Comparison of ENCODE assay signal across 15 mouse cellular contexts in genomic region chr5:133838286-133838685, GRCm38 (mm10).
"Had no signal": no experiment of that assay in that cellular context is flagged by ENCODE, and none has a peak within 500 bp of the region (broad histone marks: within the 10 kb centered on the region; RNA-seq: fewer than 3 reads in every experiment).

No protein-coding gene starts in this region.

- H3K4me1 ChIP-seq: liver, embryonic 15.5 days; megakaryocyte, embryonic 14.5 days; midbrain, embryonic 13.5 days; midbrain, embryonic 15.5 days; neural tube, embryonic 12.5 days; stomach, embryonic 15.5 days had no signal

- H3K27me3 ChIP-seq: liver, embryonic 15.5 days; megakaryocyte, embryonic 14.5 days; midbrain, embryonic 15.5 days; neural tube, embryonic 12.5 days; stomach, embryonic 15.5 days had no signal

- H3K4me3 ChIP-seq: liver, embryonic 15.5 days; megakaryocyte, embryonic 14.5 days; midbrain, embryonic 13.5 days; midbrain, embryonic 15.5 days; neural tube, embryonic 12.5 days; stomach, embryonic 15.5 days had no signal

- H3K9ac ChIP-seq: liver, embryonic 15.5 days; liver, postnatal 0 days; lung, embryonic 14.5 days; midbrain, embryonic 13.5 days; midbrain, embryonic 15.5 days; neural tube, embryonic 12.5 days; stomach, embryonic 15.5 days had no signal

- H3K27ac ChIP-seq: liver, embryonic 15.5 days; midbrain, embryonic 13.5 days; midbrain, embryonic 15.5 days; neural tube, embryonic 12.5 days; stomach, embryonic 15.5 days; stomach, postnatal 0 days had no signal

- DNase-seq: liver, postnatal 0 days; lung, embryonic 14.5 days; lung, postnatal 10 days; lung, postnatal 4 days; right cerebral cortex, postnatal 14 days; thymus, adult 2 months; thymus, postnatal 25 days; thymus, postnatal 4 days had no signal

- H3K36me3 ChIP-seq: liver, embryonic 15.5 days; midbrain, embryonic 13.5 days; midbrain, embryonic 15.5 days; neural tube, embryonic 12.5 days; stomach, embryonic 15.5 days had no signal

- ATAC-seq: liver, postnatal 0 days; midbrain, embryonic 13.5 days; midbrain, embryonic 15.5 days had no signal

- H3K9me3 ChIP-seq: liver, embryonic 15.5 days; midbrain, embryonic 13.5 days; midbrain, embryonic 15.5 days; neural tube, embryonic 12.5 days; stomach, embryonic 15.5 days had no signal

- H3K4me2 ChIP-seq: liver, embryonic 15.5 days; lung, embryonic 14.5 days; midbrain, embryonic 13.5 days; midbrain, embryonic 15.5 days; neural tube, embryonic 12.5 days; stomach, embryonic 15.5 days had no signal
